Mouse (Mus musculus) midbrain, embryonic 10.5 days (tissue): ENCODE results near the gene Cdk5rap3. TPM values are rescaled to one million over a fixed set of nuclear protein-coding genes. Genes with fewer than 3 reads are reported as not detected.

Source experiments
- DNase-seq: peaks from one replicate; pipeline ENCODE4 v3.0.0-alpha.2; 2017; ENCODE audit warnings: low spot score
- H3K27ac ChIP-seq: fragments of 300-500 bp; sonication (generic); replicated peaks from 2 replicates; pipeline ENCODE4 v1.5.1; 2016; ENCODE audit warnings: mild to moderate bottlenecking
- H3K27me3 ChIP-seq: fragments of 300-500 bp; sonication (generic); 2 replicates; pipeline ENCODE4 v1.6.1; 2016; ENCODE audit warnings: low read depth, mild to moderate bottlenecking; ENCODE audit not compliant: poor library complexity, severe bottlenecking
- H3K36me3 ChIP-seq: fragments of 300-500 bp; sonication (generic); 2 replicates; pipeline ENCODE4 v1.6.1; 2016; ENCODE audit warnings: mild to moderate bottlenecking, moderate library complexity
- H3K4me1 ChIP-seq: fragments of 300-500 bp; sonication (generic); 2 replicates; pipeline ENCODE4 v1.6.1; 2016
- H3K4me3 ChIP-seq: fragments of 300-500 bp; sonication (generic); 2 replicates; pipeline ENCODE4 v1.5.1; 2016; ENCODE audit warnings: mild to moderate bottlenecking, moderate library complexity
- H3K9me3 ChIP-seq: fragments of 300-500 bp; sonication (generic); replicated peaks from 2 replicates; pipeline ENCODE4 v1.6.1; 2016; ENCODE audit warnings: mild to moderate bottlenecking
- whole genome bisulfite sequencing: fragments of 180-500 bp; shearing (Covaris S2); methylation state at CpG from one replicate; pipeline ENCODE4 v1.1.7; 2016; 5-methylcytosine and 5-hydroxymethylcytosine counted together
- polyA plus RNA-seq: library from polyadenylated mRNA; unstranded; fragments of >200 nt; fragmentation: Nextera tagmentation; extraction: Ambion mirVana; gene quantifications from 2 replicates; pipeline ENCODE4 v1.2.1, GENCODE M21; 2016

Cdk5rap3 gene
- polyA plus RNA-seq, 1 experiment from 2014 or later = 120 TPM

DNA sequence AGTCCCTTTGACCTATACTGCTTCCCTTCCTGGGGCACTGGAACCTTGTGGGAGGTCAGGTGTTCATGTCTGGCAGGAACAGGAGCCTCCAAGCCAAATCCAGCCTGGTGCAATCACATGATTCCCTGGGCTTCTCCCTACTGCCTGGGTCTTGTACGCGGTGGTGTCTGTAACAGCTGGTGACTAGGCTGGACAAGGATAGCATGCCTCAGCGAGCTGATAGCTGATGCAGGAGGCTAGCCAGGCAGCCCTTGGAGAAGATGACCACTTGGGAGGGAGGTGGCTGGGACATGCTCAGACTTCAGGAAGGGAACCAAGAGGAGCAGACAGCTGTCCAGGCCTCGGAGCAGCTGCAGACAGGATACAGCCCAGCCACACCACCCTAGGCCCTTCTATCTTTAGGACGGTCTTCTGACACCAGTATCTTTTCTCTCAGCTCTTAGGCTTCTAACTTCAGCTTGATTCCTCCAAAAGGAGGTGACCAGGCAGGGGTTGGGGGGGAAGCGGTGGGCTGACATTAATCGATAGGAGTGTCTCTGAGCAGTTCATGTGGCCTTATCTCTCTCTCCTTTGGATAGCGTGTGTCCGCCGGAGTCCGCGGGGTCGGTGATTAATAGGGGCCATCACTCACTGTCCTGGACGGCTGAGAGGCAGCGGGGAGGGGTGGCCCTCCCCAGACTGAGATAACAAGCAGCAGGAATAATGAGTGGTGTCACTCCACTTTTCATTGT lies 9.7 kb downstream of the Cdk5rap3 start:
- Histone ChIP-seq H3K27ac (peak overlapping the region; percentile 90), H3K27me3 (no peaks in the 10 kb centered on the region), H3K4me1 (peaks cover 88% of the 10 kb centered on the region), H3K4me3 (peak overlapping the region; percentile 7; the same call in 1 of the 2 replicates), H3K9me3 (no peaks in the 10 kb centered on the region), H3K36me3 (peaks cover 54% of the 10 kb centered on the region)
- 69% methylated on average over 15 of the region's 15 CpGs for WGBS
- peak; percentile 25 for DNase-seq

GRCm38 (mm10) chr11:96902639-96903635 lies 13.4 kb downstream of the Cdk5rap3 start:
- Histone ChIP-seq H3K27me3 (no peaks in the 10 kb centered on the region), H3K9me3 (no peaks in the 10 kb centered on the region), H3K4me3 (peak overlapping the region; percentile 22), H3K27ac (peak overlapping the region; percentile 97), H3K36me3 (peaks cover 21% of the 10 kb centered on the region), H3K4me1 (peaks cover 95% of the 10 kb centered on the region)
- WGBS = 7% methylated on average over 16 of the region's 16 CpGs
- peak; percentile 82 for DNase-seq

GRCm38 (mm10) chr11:96901332-96901731 lies 15.0 kb downstream of the Cdk5rap3 start:
- Histone ChIP-seq H3K4me3 (no peak overlapping the region), H3K4me1 (peaks cover 95% of the 10 kb centered on the region), H3K27ac (peak overlapping the region; percentile 97), H3K36me3 (peaks cover 5% of the 10 kb centered on the region), H3K9me3 (no peaks in the 10 kb centered on the region), H3K27me3 (no peaks in the 10 kb centered on the region)
- DNase-seq = peak; percentile 27
- 53% methylated on average over 9 of the region's 9 CpGs for WGBS

DNA sequence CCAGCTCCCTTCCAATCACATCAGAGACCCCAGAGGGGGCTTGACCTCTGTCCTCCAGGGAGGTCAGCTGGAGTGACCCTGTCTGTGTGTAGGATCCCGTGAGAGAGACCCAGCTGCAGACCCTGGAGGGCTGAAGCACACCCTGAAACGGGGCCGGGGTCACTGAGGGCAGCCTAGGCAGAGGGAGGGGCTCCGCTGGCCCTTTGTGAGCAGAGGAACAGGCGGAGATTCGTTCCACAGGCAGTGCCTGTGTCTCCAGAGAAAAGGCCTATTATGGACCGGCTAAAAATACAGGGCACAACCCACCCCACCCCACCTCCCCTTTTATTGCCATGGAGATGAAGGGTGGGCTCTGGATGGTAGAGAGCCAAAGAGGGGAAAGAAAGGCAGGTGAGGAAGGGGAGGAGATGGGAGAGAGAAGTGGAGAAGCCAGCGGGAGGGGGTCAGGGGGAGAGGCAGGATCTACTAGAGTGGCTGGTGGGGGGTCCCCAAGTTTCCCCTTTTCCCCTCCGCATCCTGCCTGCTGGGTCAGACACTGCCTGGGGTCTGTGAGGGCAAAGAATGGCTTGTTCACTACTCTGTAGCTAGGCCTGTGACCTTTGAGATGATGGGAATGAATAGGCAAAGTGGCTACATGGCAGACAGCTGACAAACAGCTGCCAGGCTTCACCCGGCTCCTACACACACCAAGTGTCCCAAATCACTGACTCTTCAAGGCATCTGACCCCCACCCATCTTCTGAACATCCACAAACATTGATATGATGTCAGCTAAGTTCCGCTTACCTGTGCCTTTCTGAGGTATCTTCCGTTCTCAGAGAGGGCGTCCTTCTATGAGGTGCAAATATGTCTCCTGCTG lies 16.6 kb downstream of the Cdk5rap3 start:
- H3K4me1 ChIP-seq = peaks cover 84% of the 10 kb centered on the region
- no peaks in the 10 kb centered on the region for H3K36me3 ChIP-seq
- H3K27me3 ChIP-seq = no peaks in the 10 kb centered on the region
- H3K9me3 ChIP-seq = no peaks in the 10 kb centered on the region
- 21% methylated on average over 13 of the region's 13 CpGs for WGBS
- peak overlapping the region; percentile 97 for H3K27ac ChIP-seq
- H3K4me3 ChIP-seq = peak overlapping the region; percentile 32; the same call in 1 of the 2 replicates
- peak; percentile 98 for DNase-seq

GRCm38 (mm10) chr11:96895886-96896285 lies 20.4 kb downstream of the Cdk5rap3 start:
- Histone ChIP-seq H3K36me3 (no peaks in the 10 kb centered on the region), H3K27me3 (no peaks in the 10 kb centered on the region), H3K27ac (peak overlapping the region; percentile 93), H3K9me3 (peaks cover 3% of the 10 kb centered on the region; the same call in 1 of the 2 replicates), H3K4me3 (no peak overlapping the region), H3K4me1 (peaks cover 75% of the 10 kb centered on the region)
- no peak for DNase-seq
- WGBS = 93% methylated on average over 4 of the region's 4 CpGs

DNA sequence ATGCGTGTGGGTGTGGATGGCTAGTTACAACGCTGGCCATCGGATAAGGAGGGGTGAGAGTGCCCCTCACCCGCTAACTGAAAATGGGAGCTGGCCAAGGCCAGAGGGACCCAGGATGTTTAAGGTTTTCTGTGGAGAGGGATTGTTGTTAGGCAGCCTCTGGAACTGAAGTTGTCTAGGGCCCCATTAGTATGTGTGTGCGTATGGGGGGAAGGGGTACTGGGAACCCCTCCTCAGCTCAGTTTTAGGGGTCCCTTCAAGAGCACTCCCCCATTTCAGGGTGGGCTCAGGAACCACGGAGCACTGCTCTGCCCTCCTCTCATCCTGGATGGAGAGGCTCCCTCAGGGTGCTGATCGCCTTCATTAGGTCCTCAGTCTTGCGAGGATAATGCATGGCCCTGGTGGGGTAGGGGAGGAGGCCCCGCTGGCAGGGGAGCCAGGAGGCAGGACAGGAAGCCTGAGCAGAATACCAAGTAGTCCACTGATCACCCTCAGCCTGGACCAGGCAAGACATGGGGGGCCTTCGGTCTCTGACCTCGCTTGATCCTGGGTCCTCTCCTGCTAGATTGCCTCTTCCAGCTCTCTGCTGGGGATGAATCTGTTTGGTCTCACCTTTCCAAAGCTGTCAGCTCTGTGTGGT lies 23.0 kb downstream of the Cdk5rap3 start:
- WGBS = 57% methylated on average over 11 of the region's 11 CpGs
- no peaks in the 10 kb centered on the region for H3K27me3 ChIP-seq
- no peak for DNase-seq
- H3K36me3 ChIP-seq = no peaks in the 10 kb centered on the region
- H3K27ac ChIP-seq = peak overlapping the region; percentile 93
- H3K4me3 ChIP-seq = 0 out of 2 replicates have a peak overlapping the region, but pooled peaks have one; percentile 10
- peaks cover 51% of the 10 kb centered on the region for H3K4me1 ChIP-seq
- peaks cover 3% of the 10 kb centered on the region; the same call in 1 of the 2 replicates for H3K9me3 ChIP-seq

DNA sequence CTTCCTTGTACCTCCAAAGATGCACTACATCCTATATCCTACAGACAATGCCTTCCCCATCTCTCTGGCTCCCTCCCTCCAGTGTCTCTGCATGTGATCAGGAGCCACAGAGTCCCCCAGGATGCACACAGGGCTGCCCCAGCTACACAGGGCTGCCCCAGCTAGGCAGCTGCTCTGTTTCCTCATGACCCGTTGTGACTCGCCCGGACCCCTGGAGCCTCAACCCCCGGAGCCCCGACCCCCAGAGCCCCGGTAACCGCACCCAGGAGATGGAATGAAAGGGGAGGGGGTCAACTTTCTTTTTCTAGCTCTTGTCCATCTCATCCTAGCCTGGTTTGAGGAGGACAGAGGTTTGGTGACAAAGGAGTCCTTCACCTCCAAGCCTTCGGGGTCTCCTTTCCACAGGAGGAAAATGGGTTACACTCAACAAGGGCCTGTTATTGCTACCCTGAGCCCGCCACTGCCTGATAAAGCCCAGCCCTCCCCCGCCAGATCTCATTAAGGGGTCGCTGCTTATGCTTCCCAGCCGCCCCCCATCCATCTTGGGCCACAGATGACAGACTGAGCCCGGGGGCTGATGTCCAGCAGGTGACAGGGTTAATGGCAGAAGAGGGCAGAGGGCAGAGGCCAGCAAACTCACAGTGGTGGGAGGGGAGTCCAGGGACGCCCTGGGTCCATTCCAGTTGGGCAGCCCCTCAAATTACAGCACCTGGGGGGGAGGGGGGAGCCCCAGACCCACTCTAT lies 24.3 kb downstream of the Cdk5rap3 start:
- peak overlapping the region; percentile 93 for H3K27ac ChIP-seq
- DNase-seq = no peak
- no peaks in the 10 kb centered on the region for H3K27me3 ChIP-seq
- H3K4me3 ChIP-seq = no peak overlapping the region
- H3K36me3 ChIP-seq = no peaks in the 10 kb centered on the region
- peaks cover 3% of the 10 kb centered on the region; the same call in 1 of the 2 replicates for H3K9me3 ChIP-seq
- peaks cover 41% of the 10 kb centered on the region for H3K4me1 ChIP-seq
- 49% methylated on average over 14 of the region's 14 CpGs for WGBS

- Histone ChIP-seq H3K9me3 (no peaks in the 10 kb centered on the region), H3K4me3 (no peak overlapping the region), H3K4me1 (peaks cover 47% of the 10 kb centered on the region), H3K27ac (peak overlapping the region; percentile 93), H3K36me3 (no peaks in the 10 kb centered on the region), H3K27me3 (no peaks in the 10 kb centered on the region)
- WGBS = 89% methylated on average over 8 of the region's 8 CpGs
- no peak for DNase-seq
These were observed 29.3 kb downstream of the Cdk5rap3 start for GRCm38 (mm10) chr11:96886942-96887546.

- 31% methylated on average over 5 of the region's 5 CpGs for WGBS
- H3K9me3 ChIP-seq = no peaks in the 10 kb centered on the region
- H3K27me3 ChIP-seq = no peaks in the 10 kb centered on the region
- H3K27ac ChIP-seq = peak overlapping the region; percentile 93
- H3K36me3 ChIP-seq = no peaks in the 10 kb centered on the region
- H3K4me3 ChIP-seq = no peak overlapping the region
- no peak for DNase-seq
- H3K4me1 ChIP-seq = peaks cover 40% of the 10 kb centered on the region
These were observed 30.4 kb downstream of the Cdk5rap3 start for GRCm38 (mm10) chr11:96885901-96886340.

DNA sequence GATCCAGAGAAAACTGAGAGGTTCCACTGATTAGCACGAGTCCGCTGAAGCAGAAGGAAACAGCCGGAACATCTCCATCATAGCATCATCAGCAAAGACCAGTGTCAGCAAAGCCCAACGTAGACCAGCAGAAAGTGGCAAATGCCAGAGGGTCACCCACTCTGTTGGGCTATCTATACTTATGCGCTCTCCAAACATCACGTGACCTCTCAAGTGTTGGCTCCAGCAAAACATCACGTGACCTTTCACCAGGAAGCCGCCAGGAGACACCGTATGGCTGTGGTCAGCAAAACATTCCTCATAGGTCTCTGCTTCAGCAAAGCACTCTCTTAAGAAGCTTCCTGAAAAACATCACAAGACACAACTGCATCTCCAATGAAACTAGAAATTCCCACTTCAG lies 36.0 kb downstream of the Cdk5rap3 start:
- no peak for DNase-seq
- Histone ChIP-seq H3K9me3 (no peaks in the 10 kb centered on the region), H3K4me1 (peaks cover 74% of the 10 kb centered on the region), H3K36me3 (no peaks in the 10 kb centered on the region), H3K27me3 (no peaks in the 10 kb centered on the region), H3K4me3 (no peak overlapping the region), H3K27ac (peak overlapping the region; percentile 99)
- 93% methylated on average over 9 of the region's 9 CpGs for WGBS

DNA sequence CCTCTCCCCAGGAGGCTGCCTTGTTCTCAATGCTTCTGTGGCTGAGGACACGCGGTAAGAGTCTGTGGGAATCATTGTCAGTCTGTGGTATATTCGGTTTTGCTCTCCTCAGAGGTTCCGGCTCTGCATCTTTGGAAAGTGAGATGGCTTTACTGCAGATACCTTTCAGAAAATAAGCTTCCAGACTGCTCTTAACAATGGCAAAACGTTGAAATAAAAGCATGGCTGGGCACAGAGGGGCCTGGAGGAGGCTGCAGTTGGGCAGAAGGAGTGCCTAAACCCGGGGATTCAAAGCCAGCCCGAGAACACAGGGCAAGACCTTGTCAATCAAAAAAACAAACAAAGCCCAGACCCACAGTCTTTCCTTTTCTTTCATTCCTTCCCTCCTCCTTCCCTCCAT lies 36.9 kb downstream of the Cdk5rap3 start:
- Histone ChIP-seq H3K36me3 (no peaks in the 10 kb centered on the region), H3K4me3 (peak overlapping the region; percentile 12; the same call in 1 of the 2 replicates), H3K9me3 (no peaks in the 10 kb centered on the region), H3K27ac (peak overlapping the region; percentile 99), H3K4me1 (peaks cover 74% of the 10 kb centered on the region), H3K27me3 (no peaks in the 10 kb centered on the region)
- peak; percentile 71 for DNase-seq
- 15% methylated on average over 7 of the region's 7 CpGs for WGBS
